Mouse (Mus musculus): ENCODE data around the gene Bnc2.

- TF ChIP-seq CTCF (conservative IDR thresholded peaks at IDR 0.05; ENCODE audit: low read length) (no peak), POU5F1 (IDR thresholded peaks at IDR 0.05; ENCODE audit: borderline replicate concordance, low read length) (no peak)
Observed at GRCm38 (mm10) chr4:84510466-84510865, 164.6 kb downstream of the Bnc2 start.
